Mouse (Mus musculus) G1E (cell line): ENCODE measurements around the gene Cct4.

Source experiments
- CTCF ChIP-seq: IDR thresholded peaks from 2 replicates; pipeline ENCODE4 v1.5.1; 2012; ENCODE audit warnings: low read depth, low read length, inconsistent platforms, mixed read lengths
- GATA1 ChIP-seq: IDR thresholded peaks from 2 replicates; pipeline ENCODE4 v1.6.1; 2012; ENCODE audit warnings: borderline replicate concordance, low read length, inconsistent platforms, mixed read lengths
- GATA2 ChIP-seq: IDR thresholded peaks from 2 replicates; pipeline ENCODE4 v1.6.1; 2012; ENCODE audit warnings: low read depth, low read length, inconsistent platforms, borderline replicate concordance
- POLR2AphosphoS5 ChIP-seq: IDR thresholded peaks from 2 replicates; pipeline ENCODE4 v1.6.1; 2012; ENCODE audit warnings: low read depth, low read length, inconsistent platforms; ENCODE audit not compliant: insufficient replicate concordance
- TAL1 ChIP-seq: conservative IDR thresholded peaks from 2 replicates; pipeline ENCODE4 v1.6.1; 2012; ENCODE audit warnings: low read depth, low read length, inconsistent platforms, mixed read lengths

DNA sequence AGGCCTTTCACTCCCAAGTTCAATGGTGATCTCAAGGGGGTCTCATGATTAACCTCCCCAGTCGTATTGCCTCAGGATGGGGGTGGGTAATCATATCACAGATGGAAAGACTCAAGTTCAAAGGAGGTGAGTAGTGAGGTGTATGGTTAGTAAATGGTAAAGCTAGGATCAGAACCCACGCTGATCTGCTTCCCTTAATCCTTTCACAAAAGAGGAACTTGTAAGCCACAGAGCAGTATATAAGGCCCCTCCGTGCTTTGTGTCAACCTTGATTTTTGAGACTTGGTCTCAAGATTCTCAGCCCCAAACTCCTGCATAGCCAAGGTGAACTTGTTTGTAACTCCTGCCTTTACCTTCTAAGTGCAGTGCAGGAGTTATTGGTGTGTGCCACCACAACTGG lies 33.9 kb downstream of the Cct4 start:
- TF ChIP-seq CTCF (no peak), TAL1 (no peak), GATA1 (no peak), POLR2AphosphoS5 (no peak), GATA2 (no peak)
